Mouse (Mus musculus) testis, adult 2 months (tissue): Measurements from ENCODE around the gene Bcl2l14.

Source experiments
- CTCF ChIP-seq: fragments of 200-500 bp; IDR thresholded peaks from 2 replicates; pipeline ENCODE4 v1.5.1; 2012; ENCODE audit warnings: low read depth, mild to moderate bottlenecking, inconsistent platforms, low read length, moderate library complexity; ENCODE audit not compliant: control insufficient read depth, insufficient read depth, insufficient replicate concordance
- POLR2A ChIP-seq: fragments of 200-500 bp; IDR thresholded peaks from 2 replicates; pipeline ENCODE4 v1.6.1; 2012; ENCODE audit warnings: low read depth, mild to moderate bottlenecking, inconsistent platforms, low read length, moderate library complexity; ENCODE audit not compliant: control insufficient read depth

DNA sequence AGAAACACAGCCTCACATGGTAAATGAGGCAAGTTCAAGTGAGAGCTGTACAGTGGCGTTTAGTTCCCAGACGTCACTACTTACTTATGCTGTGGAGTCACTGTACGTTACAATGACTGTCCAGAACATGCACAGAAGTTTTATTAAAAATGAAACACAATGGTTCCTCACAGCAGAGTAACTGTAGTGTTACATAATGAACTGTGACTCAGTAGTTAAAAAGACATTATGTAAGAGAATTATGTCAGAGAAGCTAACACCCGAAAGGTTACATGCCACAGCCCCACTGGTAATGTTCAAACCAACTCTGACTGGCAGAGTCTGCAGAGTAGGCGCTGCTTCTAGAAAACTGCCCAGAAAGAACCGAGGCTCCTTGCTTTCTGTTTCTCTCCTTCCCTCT, 65.1 kb downstream of the Bcl2l14 start:
- no peak for TF ChIP-seq CTCF
- TF ChIP-seq POLR2A = no peak
